Mouse (Mus musculus): ENCODE measurements around the gene Emc10. TPM values are rescaled to one million over a fixed set of nuclear protein-coding genes. Genes with fewer than 3 reads are reported as not detected.

Gene Emc10
- polyA plus RNA-seq, 1 experiment from 2014 or later: 76.4 TPM

Small RNA genes within 50 kb of the gene (microRNA-seq; reads per million reads assigned to microRNA genes)
- gene Mir7052 (ENCODE audit: borderline number of aligned reads) (1.4 reads per million), gene Mir7053 (ENCODE audit: borderline number of aligned reads) (not detected)

Other genes starting within 250 kb of the Emc10 start
- 1.00 and 1.9 TPM in 2 replicates for gene 1700028J19Rik, start 249.8 kb downstream of the Emc10 start, polyA plus RNA-seq (2014; fragmentation: Nextera tagmentation; extraction: Ambion mirVana)
- 121 and 132 TPM in 2 replicates for gene 2410002F23Rik, start 249.8 kb downstream of the Emc10 start, polyA plus RNA-seq (2014; fragmentation: Nextera tagmentation; extraction: Ambion mirVana)
- gene Acp4, start 239.2 kb downstream of the Emc10 start, polyA plus RNA-seq (2014; fragmentation: Nextera tagmentation; extraction: Ambion mirVana): not detected in 2 replicates
- 2.3 TPM in 1 of 2 replicates, not detected in the other for gene Gm15517, start 235.1 kb downstream of the Emc10 start, polyA plus RNA-seq (2014; fragmentation: Nextera tagmentation; extraction: Ambion mirVana)
- gene Clec11a, start 189.6 kb downstream of the Emc10 start, polyA plus RNA-seq (2014; fragmentation: Nextera tagmentation; extraction: Ambion mirVana): 2.2 and 2.3 TPM in 2 replicates
- 0.98 and 1.00 TPM in 2 replicates for gene Shank1, start 186.3 kb downstream of the Emc10 start, polyA plus RNA-seq (2014; fragmentation: Nextera tagmentation; extraction: Ambion mirVana)
- 1.4 and 1.9 TPM in 2 replicates for gene Syt3, start 112.4 kb downstream of the Emc10 start, polyA plus RNA-seq (2014; fragmentation: Nextera tagmentation; extraction: Ambion mirVana)
- gene 1700008O03Rik, start 110.7 kb downstream of the Emc10 start, polyA plus RNA-seq (2014; fragmentation: Nextera tagmentation; extraction: Ambion mirVana): 0.99 and 1.4 TPM in 2 replicates
- gene Lrrc4b, start 67.5 kb downstream of the Emc10 start, polyA plus RNA-seq (2014; fragmentation: Nextera tagmentation; extraction: Ambion mirVana): 1.9 and 3.2 TPM in 2 replicates
- gene Aspdh, start 31.1 kb downstream of the Emc10 start, polyA plus RNA-seq (2014; fragmentation: Nextera tagmentation; extraction: Ambion mirVana): not detected in 2 replicates
- 61.1 and 66.4 TPM in 2 replicates for gene Josd2, start 28.5 kb downstream of the Emc10 start, polyA plus RNA-seq (2014; fragmentation: Nextera tagmentation; extraction: Ambion mirVana)
- gene Fam71e1, start 52 bp upstream of the Emc10 start, polyA plus RNA-seq (2014; fragmentation: Nextera tagmentation; extraction: Ambion mirVana): 10.8 and 11.2 TPM in 2 replicates
- 0.07 TPM in 1 of 2 replicates, not detected in the other for gene Mybpc2, start 28.1 kb upstream of the Emc10 start, polyA plus RNA-seq (2014; fragmentation: Nextera tagmentation; extraction: Ambion mirVana)
- gene Spib, start 35.5 kb upstream of the Emc10 start, polyA plus RNA-seq (2014; fragmentation: Nextera tagmentation; extraction: Ambion mirVana): not detected in 2 replicates
- gene Pold1, start 52.3 kb upstream of the Emc10 start, polyA plus RNA-seq (2014; fragmentation: Nextera tagmentation; extraction: Ambion mirVana): 56.3 and 61.4 TPM in 2 replicates
- gene Nr1h2, start 57.4 kb upstream of the Emc10 start, polyA plus RNA-seq (2014; fragmentation: Nextera tagmentation; extraction: Ambion mirVana): 63.7 and 69.6 TPM in 2 replicates
- gene Napsa, start 75.9 kb upstream of the Emc10 start, polyA plus RNA-seq (2014; fragmentation: Nextera tagmentation; extraction: Ambion mirVana): 0.70 and 0.88 TPM in 2 replicates
- 0.32 and 0.39 TPM in 2 replicates for gene Kcnc3, start 94.1 kb upstream of the Emc10 start, polyA plus RNA-seq (2014; fragmentation: Nextera tagmentation; extraction: Ambion mirVana)
- 2.1 and 4.5 TPM in 2 replicates for gene Myh14, start 174.3 kb upstream of the Emc10 start, polyA plus RNA-seq (2014; fragmentation: Nextera tagmentation; extraction: Ambion mirVana)
- not detected in 2 replicates for gene Izumo2, start 212.2 kb upstream of the Emc10 start, polyA plus RNA-seq (2014; fragmentation: Nextera tagmentation; extraction: Ambion mirVana)

All from embryonic facial prominence, embryonic 11.5 days (tissue).